Mouse (Mus musculus) kidney, adult 18-20 months (tissue): ENCODE results near the gene Tada2b.
A peak's percentile ranks its signal among the peaks of the same experiment; 100 is the strongest.

Experiments
- DNase-seq: peaks from one replicate; pipeline ENCODE4 v3.0.0; 2021

Tada2b gene

DNA sequence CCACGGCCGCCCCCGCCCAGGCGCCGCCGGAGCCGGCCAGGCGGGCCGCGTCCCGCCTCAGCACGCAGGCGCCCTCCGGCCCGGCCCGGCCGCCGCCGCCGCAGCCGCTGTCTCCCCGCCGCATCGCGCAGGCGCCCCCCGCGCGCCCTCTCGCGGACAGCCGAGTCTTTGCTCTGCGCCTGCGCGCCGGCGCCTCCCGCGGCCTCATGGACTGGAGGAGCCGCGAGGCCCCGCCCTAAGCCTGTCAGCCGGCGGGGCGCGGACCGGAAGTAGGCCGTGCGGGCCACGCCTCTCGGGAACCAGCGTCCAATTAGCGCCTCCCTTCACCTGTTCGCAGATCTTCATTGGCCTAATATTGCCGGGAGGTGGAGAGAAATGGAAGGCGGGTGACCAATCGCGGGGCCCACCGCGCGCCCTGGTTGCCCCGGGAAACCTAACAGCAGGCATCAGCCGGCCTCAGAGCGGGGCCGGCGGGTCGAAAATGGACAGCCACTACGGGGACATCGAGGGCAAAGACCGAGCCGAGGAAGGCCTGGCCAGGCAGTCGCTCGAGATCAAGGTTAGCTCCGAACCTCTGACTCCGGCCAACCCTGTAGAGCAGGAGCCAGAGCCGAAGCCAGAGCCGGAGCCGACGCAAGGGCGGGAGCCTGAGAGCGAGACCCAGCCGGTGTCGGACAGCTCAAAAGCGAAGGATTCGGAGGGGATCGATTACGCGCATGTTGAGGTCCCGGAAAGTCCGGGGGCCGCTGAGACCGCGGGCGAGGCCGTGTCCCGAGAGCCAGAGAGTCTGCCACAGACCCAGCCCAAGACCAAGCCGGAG is at the start of gene Tada2b, which contains the start of gene Ccdc96:
Gene Tada2b (minus strand): TSS at position 115 of the 820 bp plus-strand sequence.
Gene Ccdc96 (plus strand): TSS at position 418 of the 820 bp plus-strand sequence.
- peak; percentile 97 for DNase-seq

DNA sequence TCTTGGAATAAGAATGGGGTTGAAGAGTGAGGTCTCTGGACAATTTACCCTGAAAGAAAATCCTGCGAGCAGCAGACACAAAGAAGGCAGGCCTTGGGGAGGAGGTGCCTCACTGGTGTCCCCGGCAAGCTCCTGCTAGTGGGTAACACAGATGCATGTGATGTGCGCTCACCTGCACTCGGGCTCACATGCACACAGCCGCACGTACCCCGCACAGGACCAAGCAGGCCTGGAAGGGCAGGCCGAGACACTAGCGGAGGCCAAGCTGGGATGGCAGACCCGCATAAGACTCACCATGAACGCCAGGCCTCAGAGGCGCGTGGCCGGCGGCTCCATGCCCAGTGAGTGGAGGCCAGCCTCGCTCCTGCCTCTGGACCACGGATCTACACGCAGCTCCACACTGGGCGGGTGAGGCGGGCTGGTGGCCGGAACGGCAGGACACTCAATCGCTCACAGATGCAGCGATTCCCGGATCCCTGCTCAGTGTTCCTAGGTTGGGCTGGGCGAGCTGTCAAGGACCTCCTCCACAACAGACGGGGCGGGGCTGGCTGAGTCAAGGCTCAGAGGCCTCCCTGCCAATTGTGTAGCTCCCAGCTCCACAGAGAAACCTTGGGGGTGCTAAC is 46.2 kb upstream of the Tada2b start:
- DNase-seq: peak; percentile 94

DNA sequence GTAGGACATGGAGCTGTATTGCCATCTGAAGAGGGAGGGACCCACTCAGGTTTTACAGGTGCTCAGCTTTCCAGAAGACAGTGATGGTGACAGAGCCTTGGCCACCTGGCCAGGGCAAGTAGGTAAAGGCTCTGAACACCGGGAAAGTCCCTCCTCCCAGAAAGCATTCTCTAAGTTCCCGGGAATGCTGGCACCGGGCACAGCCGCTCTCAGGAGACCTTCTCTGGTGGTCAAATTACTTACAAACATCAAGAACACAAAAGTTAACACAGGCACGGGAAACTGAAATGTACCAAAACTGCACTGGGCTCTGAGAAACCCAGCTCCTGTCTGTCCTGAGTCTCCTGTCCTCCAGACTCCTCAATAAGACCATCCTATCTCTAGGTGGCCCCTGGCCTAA is 45.6 kb upstream of the Tada2b start:
- no peak for DNase-seq

DNA sequence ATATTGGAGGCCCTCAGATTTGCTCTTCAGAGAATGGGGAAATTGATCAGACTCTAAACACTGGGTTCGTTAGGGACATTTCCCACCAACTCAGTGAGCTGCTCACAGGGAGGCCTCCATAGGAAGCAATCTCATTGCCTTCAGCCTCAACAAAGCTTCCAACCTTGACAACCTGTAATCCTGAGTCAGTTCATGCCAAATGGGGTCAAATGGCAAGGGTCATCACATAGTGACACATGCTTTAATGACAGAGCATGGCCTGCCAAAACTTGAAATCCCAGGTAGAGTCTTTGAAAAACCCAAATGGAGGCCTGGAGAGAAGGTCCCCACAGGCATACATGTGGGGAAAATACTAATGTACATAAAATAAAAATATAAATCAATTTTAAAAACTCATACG is 42.8 kb upstream of the Tada2b start:
- DNase-seq: no peak

DNA sequence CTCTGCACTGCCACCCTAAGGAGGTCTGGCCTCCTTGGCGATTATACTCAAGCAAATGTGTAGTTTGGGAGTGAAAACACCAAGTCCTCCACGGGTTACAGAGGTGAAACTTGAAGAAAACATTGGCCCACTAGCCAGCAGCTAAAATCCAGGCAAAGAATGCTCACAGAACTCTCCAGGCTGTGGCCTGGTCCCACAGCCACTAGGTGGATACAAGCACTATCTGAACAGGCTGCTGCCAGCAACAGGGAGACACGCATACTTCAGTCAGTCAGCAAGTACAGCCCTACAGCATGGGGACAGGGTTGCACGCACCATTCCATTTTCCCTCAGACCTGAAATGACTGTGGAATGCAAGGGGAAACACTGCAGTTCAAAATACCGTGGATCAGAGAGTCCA is 42.2 kb upstream of the Tada2b start:
- no peak for DNase-seq

DNA sequence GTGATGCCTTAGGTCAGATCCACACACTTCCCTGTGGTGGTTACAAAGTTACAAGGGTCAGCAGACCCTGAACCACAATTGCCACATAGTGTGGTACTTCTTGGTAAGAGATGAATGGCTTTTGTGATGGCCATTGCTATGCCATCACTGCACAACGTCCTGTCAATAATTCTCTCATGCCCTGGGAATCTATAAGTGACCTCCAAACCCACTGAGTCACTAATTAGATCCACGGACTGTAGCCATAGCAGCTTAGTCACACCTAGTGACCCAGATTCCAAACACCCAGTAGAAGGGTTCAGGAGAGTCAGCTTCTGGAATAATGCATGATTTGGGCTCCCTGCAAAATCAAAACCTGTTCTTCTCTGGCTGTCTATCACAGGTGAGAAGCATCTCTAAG is 41.1 kb upstream of the Tada2b start:
- DNase-seq: no peak

DNA sequence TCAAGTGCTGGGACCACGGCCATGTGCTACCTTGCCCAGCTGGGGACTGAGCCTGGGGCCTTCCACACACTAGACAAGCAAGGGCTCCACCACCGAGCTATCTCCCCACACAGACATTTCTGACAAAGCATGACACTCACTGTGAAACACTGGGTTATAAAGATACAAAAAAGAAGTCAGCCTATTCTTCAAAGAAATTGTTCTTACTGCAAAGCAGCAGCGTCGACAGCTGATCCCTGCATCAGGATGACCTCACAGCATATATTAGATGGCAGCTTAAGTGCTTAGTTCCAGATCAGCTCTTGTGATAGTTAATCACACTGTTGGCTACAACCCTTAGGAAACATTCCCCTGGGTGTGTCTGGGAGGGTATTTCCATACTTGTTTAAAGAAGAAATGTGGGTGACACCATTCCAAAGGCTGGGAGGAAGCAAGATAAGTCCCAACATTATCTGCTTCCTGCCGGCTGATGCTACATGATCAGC is 39.2 kb upstream of the Tada2b start:
- no peak for DNase-seq

DNA sequence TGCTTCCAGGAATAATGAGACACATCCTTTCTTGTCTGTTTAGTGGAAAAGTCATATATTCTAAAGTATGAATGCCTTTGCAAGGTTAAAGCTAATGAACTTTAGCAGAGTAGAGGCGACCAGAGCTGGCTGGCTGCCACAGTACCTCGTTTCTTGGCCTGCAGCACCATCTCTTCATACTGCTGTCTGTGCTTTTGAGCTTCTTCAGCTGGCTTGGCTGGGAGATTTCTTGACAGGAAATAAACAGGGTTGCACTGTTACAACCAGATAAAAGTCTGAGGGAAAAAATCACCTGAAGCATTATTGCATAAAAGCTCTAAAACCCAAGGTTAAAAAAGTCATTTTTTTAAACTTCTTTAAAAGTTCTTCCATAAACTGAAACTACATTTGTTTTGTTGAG is 38.7 kb upstream of the Tada2b start:
- peak; percentile 53 for DNase-seq

DNA sequence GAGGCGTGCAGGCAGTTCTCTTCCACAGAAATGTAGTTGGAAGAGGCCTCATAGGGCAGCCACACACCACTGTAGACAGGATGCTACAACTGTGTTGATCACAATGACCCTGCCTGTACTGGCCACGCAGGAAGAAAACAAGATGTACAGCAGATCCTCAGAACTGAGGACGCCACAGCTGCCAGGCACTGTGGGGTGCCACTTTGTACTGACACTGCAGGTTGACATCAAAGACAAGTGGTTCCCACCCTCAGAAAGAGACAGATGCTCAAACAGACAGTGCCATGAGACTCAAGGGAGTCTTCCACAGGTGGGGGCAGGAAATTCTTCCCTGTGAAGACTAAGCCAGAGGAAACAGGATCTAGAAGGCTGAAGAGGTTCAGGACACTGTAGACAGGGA is 35.7 kb upstream of the Tada2b start:
- no peak for DNase-seq

DNA sequence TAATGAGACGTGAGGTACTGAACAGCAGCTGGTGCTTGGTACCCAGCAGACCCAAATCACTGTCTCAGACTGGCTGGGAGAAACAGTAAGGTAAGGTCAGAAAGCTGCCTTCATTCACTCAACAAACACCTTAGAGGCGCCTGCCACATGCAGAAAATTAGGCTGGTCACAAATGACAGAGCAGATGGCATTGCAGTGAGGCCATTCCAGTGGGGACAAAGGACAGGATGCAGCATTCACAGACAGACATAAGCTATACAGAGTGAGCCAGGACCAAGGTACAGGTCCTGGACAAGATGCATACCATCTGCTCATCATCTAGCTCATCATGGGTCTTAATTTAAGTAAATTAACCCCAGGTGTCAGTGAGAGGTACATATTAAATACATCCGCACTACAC is 33.5 kb upstream of the Tada2b start:
- no peak for DNase-seq

DNA sequence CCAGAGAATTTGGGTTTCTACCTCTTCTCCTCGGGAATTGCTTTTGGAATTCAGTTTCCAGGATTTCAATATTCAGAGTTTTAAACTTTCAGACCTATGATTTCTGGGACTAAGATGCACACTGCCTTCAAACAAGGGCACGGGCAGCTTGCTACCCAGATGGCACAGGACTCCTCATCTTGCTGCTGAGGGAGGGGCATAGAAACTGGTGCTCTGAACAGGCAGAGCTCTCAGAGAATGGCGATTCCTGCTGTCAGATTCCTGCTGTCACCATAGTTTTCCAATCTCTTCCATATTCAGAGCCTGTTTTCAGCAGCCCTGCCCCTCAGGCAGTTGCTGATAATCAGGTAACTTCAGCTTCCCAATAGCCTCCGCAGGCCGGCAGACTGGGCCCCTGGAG is 31.5 kb upstream of the Tada2b start:
- DNase-seq: no peak

DNA sequence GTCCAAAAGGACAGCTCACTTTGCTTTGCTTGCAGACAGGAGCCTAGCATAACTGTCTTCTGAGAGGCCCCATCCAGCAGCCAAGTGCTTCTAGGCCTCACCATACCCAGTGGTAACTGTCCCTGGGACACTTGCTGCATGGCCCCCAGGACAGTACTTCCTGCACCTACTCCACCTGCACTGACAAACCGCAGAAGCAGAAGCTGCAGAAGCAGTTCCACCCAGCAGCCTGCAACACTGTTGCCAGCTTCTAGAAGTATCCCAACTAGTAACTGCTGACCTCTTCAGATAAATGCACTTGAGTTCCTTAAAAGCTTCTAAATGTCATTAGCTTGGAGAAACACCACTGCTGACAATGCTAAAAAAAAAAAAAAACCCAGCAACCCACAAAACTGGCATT is 31.0 kb upstream of the Tada2b start:
- DNase-seq: no peak

DNA sequence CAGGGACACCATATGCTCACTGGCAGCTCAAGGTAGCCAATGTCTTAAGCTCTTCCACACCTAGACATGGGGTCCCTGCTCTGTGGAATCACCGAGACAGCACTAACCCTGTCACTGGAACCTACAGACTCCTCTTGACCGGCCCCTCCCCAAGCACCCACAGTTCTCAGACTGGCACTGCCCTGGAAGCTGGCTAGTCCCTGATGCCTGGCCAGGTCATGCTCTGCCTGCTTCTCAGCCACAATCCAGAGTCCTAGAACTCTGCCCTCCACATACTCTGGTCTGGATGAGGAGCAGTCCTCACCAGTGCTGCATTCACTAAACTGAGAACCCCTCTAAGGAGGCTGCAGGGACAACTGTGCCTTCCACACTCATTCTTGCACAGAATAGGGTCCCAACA is 26.9 kb upstream of the Tada2b start:
- no peak for DNase-seq

DNA sequence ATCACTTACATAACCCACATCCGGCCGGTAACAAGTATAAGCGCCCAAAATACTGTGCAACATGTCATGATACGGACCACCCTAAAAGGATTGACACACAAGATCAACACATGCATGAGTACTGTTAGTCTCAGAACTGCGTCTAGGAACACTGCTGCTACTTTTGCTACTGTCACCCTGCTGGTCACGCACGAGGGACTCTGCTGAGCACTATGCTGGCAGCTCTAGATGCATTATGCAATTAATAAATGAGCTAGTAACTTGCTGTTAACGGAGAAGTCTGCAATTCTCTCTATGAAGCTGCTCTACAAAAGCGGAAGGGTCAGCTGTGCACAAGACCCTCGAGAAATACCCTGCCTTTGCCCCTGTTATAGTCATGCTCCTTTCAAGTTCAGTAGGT is 24.3 kb upstream of the Tada2b start:
- no peak for DNase-seq

DNA sequence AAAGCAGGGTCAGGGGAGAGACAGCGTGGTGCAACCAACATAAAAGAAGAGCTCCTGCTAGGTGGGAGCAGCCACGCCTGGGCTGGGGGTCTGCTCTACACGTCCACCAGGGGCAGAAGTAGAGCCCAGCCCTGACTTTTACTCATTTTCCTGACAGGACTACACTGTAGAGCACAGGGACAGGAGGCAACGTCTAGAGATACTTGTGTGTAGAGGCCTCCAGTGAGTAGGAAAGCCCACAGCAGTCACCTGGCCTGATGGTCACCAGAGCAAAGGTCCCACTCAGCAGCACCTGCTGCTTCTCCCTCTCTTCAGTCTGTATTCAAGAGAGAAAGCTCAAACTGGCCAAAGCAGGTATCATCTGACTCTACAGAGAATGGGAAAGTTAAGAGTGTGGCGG is 21.6 kb upstream of the Tada2b start:
- DNase-seq: no peak

DNA sequence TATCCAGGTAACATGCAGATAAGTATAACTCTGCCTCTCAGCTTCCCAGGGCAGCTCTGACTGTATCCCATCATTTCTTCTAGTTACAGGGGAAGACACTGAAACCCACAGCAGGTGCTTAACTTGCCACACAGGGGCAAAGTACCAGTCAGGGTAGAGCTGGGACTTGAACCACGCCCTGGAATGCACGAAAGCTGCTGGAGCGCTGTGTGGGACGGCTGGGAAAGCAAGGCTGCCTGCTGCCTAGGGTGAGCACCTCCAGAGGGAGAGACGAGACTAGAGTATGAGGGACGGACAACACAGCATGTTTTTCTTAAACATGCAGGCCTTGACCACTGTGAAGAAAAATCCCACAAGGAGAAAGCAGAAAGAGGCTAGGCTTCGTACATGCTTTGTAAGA is 21.1 kb upstream of the Tada2b start:
- DNase-seq: no peak

DNA sequence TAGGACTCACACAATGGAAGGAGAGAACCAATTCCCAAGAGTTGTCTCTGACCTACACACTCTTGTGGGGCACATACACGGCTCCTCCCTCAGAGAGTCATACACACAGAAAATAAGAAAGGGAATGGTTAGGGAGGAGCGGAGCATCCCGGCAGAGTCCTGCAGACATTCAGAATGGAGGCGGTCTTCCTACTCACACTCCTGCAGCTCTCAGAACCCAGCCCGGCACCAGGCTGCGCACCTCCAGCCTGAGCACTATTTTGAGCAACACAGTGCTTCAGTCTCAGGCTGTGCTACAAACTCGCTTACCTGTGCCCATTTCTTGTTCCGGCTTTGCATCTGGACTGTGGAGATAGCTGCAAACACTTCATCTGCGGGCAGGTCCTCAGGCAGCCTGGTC is 10.6 kb upstream of the Tada2b start:
- no peak for DNase-seq

DNA sequence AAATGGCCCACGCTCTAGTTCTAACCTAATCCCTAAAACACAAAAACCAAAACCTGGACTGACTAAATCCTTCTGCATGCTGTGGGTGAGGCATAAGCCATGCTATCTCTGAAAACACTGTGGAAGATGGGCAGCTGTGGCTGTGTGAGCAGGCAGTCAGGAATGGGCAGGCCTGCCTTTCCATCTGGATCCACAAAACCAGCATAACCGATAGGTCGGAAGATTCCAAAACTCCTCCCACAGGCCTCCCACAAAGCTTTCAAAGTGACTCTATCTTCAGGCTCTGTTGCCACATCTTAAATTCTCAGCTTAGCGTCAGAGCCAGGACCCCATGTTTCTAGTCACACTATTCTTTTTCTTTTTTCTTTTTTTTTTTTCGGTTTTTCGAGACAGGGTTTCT is 9.8 kb upstream of the Tada2b start:
- no peak for DNase-seq

DNA sequence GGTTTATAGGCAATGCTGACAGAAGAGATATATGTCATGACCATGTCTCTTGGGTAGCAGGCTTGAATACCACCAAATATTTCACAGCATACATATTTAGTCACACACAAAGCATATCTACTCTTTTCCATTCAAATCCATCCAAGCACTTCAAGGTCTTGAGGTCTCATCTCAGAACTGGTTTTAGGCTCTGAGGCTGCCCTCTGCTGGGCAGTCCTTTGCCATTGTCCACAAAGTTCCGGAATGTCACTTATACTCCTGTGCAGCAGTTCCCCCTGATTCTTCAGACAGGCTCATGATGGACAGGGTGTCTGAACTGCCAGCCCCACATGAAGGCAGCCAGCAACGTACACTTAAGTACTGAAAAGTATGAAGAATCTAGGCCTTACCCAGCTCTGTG is 5.1 kb upstream of the Tada2b start:
- peak; percentile 57 for DNase-seq

DNA sequence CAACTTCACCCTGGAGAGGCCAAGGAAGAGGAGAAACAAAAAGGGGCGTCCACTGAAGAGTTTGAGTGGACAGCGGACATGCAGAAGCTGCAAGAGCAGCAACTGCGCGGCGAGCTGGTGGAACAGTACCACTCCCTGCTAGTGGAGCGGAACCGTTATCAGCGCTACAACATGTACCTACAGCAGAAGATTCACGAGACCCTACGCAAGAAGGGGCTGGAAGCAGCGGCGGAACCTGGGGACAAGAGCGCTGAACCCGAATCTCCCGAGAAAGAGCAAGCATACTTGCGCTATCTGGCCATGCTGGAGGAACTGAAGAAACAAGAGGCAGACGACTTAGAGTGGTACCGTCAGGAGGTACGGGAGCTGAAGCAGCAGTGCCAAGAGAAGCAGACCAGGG is 1.2 kb upstream of the Tada2b start:
- DNase-seq: no peak

DNA sequence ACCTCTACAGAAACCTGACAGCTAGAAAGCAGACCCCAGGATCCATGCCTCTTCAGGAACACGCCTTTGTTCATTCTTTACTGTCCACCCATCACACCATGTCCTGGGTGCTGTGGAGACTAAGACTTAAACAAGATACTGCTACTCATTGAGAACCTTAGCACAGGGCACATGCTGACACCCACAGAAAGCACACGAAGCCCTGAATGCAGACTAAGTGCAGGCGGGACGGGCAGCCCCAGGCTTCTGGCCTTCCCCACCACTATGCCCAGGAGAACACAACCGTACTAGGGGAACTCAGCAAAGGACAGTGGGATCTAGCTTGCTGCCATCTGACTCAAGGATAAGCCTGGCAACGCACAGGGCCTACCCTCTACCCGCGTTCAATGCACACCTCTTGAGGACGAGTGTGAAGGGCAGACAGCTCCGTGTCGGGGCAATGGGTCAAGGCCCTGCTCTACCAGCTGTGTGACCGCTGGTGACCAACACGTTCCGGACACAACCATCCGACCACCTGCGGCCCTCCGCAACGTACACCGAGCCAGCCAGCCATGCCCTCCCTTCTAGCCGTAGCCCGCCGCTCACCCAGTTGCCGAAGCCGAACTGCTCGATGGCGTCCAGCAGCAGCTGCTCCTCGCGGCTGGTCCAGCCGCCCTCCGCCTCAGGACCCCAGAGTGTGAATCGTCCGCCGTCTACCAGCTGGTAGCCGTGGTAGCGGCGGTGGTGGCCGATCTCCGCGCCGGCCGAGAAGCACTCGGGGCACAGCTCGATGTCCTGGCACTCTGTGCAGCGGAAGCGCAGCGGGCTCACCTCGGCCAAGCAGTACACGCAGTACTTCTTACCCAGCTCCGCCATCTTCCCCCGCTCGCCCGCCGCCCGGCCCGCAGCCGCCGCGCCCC is 633 bp downstream of the Tada2b start:
- DNase-seq: peak; percentile 65

DNA sequence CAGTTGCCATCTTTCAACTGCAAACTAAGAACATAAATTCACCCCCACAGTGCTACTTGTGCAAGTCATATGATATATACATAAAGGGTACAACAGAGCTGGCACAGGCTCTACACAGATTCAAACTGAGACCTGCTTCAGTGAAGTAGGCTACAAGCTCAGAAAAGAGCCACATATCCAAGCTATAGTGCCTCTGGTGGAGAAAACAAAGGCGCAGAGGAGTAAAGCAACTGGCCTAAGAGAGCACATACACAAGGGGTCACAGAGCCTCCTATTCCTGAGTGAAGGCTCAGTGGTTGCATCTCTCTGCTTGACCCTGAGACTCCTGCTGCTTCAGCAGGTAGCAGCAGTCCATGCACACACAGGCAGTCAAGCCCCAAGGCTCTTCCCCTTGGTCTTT is 3.0 kb downstream of the Tada2b start:
- no peak for DNase-seq

DNA sequence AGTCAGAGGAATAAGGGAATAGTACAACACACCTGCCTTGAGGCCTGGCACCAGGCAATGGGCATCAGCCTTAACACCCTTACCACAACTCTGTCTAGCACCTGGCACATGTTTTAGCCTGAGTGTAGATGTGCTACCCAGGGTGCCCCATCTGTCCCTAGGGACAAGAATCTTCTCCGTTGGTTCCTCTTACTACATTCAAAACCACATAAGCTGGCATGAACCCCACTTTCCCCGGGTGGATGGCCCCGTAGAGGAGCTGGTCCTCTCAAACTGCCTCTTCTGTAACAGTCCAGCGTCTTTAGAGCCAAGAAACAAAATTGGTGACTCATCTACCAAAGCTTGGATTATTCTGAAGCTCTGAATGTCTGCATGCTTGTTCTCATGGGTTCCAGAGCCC is 3.7 kb downstream of the Tada2b start:
- DNase-seq: no peak

DNA sequence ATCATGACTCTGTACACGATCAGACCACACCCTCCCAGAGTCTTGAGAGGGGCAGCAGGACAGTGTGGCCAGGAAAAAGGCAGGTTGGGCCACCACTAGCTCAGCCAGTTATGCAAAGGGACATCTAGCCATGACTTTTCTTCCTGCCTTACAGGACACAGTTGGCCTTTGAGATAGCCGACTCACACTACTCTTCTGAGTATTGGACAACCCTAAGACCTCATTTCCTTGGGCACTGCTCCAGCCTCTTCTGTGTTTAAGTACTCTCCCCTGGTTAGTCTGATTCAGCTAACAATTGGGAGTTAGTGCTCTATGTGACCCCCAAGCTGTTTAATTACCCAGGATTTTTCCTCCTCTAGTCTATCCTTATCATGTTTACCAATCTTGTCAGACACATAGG is 4.3 kb downstream of the Tada2b start:
- no peak for DNase-seq
